Mouse (Mus musculus): ENCODE results near the gene Prpf8. TPM values are rescaled to one million over a fixed set of nuclear protein-coding genes. Genes with fewer than 3 reads are reported as not detected.

Gene Prpf8
- polyA plus RNA-seq, 1 experiment from 2014 or later, result 47.3 TPM

GRCm38 (mm10) chr11:75557142-75557541, 70.5 kb downstream of the Prpf8 start:
- H3K9me3 ChIP-seq, result no peaks in the 10 kb centered on the region
- H3K27ac ChIP-seq (replicated peaks), result no peak overlapping the region
- H3K27me3 ChIP-seq, result no peaks in the 10 kb centered on the region
- WGBS, result 66% methylated on average over 6 of the region's 6 CpGs
- no peak overlapping the region for H3K4me3 ChIP-seq
- no peak for ATAC-seq (ENCODE audit: low read depth)
- H3K4me2 ChIP-seq, result no peak overlapping the region
- H3K36me3 ChIP-seq, result peaks cover 43% of the 10 kb centered on the region
- peaks cover 15% of the 10 kb centered on the region for H3K4me1 ChIP-seq (replicated peaks)
- no peak overlapping the region for H3K9ac ChIP-seq

GRCm38 (mm10) chr11:75558101-75558500, 71.5 kb downstream of the Prpf8 start:
- no peak overlapping the region for H3K27ac ChIP-seq (replicated peaks)
- no peaks in the 10 kb centered on the region for H3K9me3 ChIP-seq
- H3K4me2 ChIP-seq, result no peak overlapping the region
- 0 out of 2 replicates have a peak, but pooled peaks cover 6% of the 10 kb centered on the region for H3K4me1 ChIP-seq (replicated peaks)
- 88% methylated on average over 1 of the region's 1 CpGs for WGBS
- no peak overlapping the region for H3K4me3 ChIP-seq
- no peak for ATAC-seq (ENCODE audit: low read depth)
- no peak overlapping the region for H3K9ac ChIP-seq
- H3K27me3 ChIP-seq, result no peaks in the 10 kb centered on the region
- H3K36me3 ChIP-seq, result peaks cover 53% of the 10 kb centered on the region

MicroRNAs encoded within 50 kb of the gene (microRNA counts, 519-probe panel; counts per million panel counts)
- microRNA mmu-miR-22, result 4,879 counts per million, percentile 84 among the panel's probes with 10 or more counts

Small RNA genes within 50 kb of the gene (microRNA-seq; reads per million reads assigned to microRNA genes)
- gene Mir22 (2,409 reads per million, percentile 86 among the genes with 10 or more reads in this experiment), gene Mir3971 (not detected)

Other genes starting within 250 kb of the Prpf8 start
- 50.5 and 51.1 TPM in 2 replicates for gene Rpa1, start 138.5 kb upstream of the Prpf8 start, polyA plus RNA-seq (2015; fragmentation: Nextera tagmentation; extraction: Ambion mirVana)
- 12.8 and 16.0 TPM in 2 replicates for gene Smyd4, start 138.4 kb upstream of the Prpf8 start, polyA plus RNA-seq (2015; fragmentation: Nextera tagmentation; extraction: Ambion mirVana)
- 60.8 and 74.9 TPM in 2 replicates for gene Serpinf1, start 64.1 kb upstream of the Prpf8 start, polyA plus RNA-seq (2015; fragmentation: Nextera tagmentation; extraction: Ambion mirVana)
- gene Serpinf2, start 47.2 kb upstream of the Prpf8 start, polyA plus RNA-seq (2015; fragmentation: Nextera tagmentation; extraction: Ambion mirVana), result 0.25 TPM in 1 of 2 replicates, not detected in the other
- 5.9 and 6.0 TPM in 2 replicates for gene Wdr81, start 32.1 kb upstream of the Prpf8 start, polyA plus RNA-seq (2015; fragmentation: Nextera tagmentation; extraction: Ambion mirVana)
- 3.9 and 4.3 TPM in 2 replicates for gene Tlcd2, start 25.1 kb upstream of the Prpf8 start, polyA plus RNA-seq (2015; fragmentation: Nextera tagmentation; extraction: Ambion mirVana)
- 0.54 and 1.7 TPM in 2 replicates for gene Rilp, start 23.3 kb downstream of the Prpf8 start, polyA plus RNA-seq (2015; fragmentation: Nextera tagmentation; extraction: Ambion mirVana)
- gene Scarf1, start 26.7 kb downstream of the Prpf8 start, polyA plus RNA-seq (2015; fragmentation: Nextera tagmentation; extraction: Ambion mirVana), result 4.7 TPM in 2 replicates
- gene Slc43a2, start 44.9 kb downstream of the Prpf8 start, polyA plus RNA-seq (2015; fragmentation: Nextera tagmentation; extraction: Ambion mirVana), result 17.5 and 20.4 TPM in 2 replicates
- 122 and 128 TPM in 2 replicates for gene Pitpna, start 101.3 kb downstream of the Prpf8 start, polyA plus RNA-seq (2015; fragmentation: Nextera tagmentation; extraction: Ambion mirVana)
- gene Inpp5k, start 144.2 kb downstream of the Prpf8 start, polyA plus RNA-seq (2015; fragmentation: Nextera tagmentation; extraction: Ambion mirVana), result 39.9 and 42.8 TPM in 2 replicates
- gene Myo1c, start 163.7 kb downstream of the Prpf8 start, polyA plus RNA-seq (2015; fragmentation: Nextera tagmentation; extraction: Ambion mirVana), result 10.7 and 12.9 TPM in 2 replicates
- 120 and 133 TPM in 2 replicates for gene Crk, start 192.4 kb downstream of the Prpf8 start, polyA plus RNA-seq (2015; fragmentation: Nextera tagmentation; extraction: Ambion mirVana)
- 1,498 and 1,540 TPM in 2 replicates for gene Ywhae, start 246.1 kb downstream of the Prpf8 start, polyA plus RNA-seq (2015; fragmentation: Nextera tagmentation; extraction: Ambion mirVana)